Mouse (Mus musculus): ENCODE results near the gene Smc5.

- TF ChIP-seq GATA1 (IDR thresholded peaks at IDR 0.05; ENCODE audit: borderline replicate concordance, low read length), result no peak
- TF ChIP-seq FLI1 (IDR thresholded peaks at IDR 0.05; ENCODE audit: low read length), result no peak
Observed at GRCm38 (mm10) chr19:23189744-23190143, 84.0 kb downstream of the Smc5 start.

Data from megakaryocyte, embryonic 14.5 days (primary cell).